Mouse (Mus musculus) left cerebral cortex, adult 11 months (tissue): ENCODE measurements at regions not wholly inside any gene's neighbourhood (a gene's known extent, or its start where the extent isn't known, plus 50 kb on each side); places are given as distances from the start of the nearest gene placed in this dataset.

Source experiments
- DNase-seq: peaks from one replicate; pipeline ENCODE4 v3.0.0; 2022; ENCODE audit warnings: low spot score

DNA sequence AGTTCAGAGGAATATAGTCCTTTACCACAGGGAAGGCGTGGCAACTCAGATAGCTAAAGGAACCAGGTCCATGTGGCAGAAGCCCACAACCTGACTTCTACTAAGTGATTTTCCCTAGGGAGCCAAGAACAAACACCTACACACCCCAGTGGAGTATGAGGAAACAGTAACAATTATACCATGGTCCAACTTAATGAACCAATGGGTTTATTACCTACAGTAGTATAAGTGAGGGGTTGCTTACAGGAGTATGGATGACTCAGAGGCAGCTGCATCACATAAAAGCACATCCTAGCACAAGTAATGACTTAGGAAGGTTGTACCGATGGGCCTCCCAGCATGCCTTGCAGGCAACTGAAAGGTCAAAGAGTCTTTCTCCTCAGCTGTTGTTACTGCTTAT is 98.7 kb upstream of the Cul1 start:
- DNase-seq, result no peak

- DNase-seq, result no peak
Measured at GRCm38 (mm10) chr6:47355500-47355899, 97.7 kb upstream of the Cul1 start.

DNA sequence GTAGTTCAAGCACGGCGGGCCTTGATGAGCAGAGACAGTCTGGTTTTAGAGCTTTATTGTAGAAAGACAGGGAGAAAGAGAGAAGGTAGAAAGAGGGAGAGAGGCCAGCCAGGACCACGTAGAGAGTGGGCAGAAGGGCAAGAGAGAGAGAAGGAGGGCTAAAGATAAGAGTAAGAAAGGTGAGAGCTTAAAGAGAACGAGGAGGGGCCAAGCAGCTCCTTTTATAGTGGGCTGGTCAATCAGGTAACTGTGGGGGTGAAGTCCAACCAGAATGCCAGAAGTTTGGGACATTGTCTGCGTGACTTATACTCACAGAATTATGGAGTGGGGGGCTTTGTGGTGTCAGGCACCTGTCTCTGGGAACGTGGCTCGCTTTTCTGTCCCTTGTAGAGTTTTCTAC is 96.7 kb upstream of the Cul1 start:
- no peak for DNase-seq

- peak; percentile 26 for DNase-seq
Measured at GRCm38 (mm10) chr6:47358686-47359085, 94.5 kb upstream of the Cul1 start.

DNA sequence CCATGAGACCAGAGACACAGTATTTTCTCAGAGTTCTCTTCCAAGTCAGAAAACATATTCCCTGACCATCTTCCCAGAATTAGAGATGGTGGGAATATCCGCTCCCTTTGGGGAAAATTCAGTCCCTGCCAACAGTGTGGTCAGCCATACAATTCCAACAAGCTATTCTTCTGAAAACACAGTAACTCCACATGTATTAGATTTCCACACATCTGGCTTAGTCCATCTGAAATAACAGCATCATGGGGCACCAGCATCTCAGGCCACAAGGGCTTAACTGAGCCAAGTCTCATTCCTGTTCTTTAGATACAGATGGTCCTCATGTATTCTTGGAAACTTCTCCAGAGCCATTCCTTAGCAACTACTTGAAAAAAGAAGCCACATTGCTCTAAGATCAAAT is 89.2 kb upstream of the Cul1 start:
- DNase-seq, result no peak

DNA sequence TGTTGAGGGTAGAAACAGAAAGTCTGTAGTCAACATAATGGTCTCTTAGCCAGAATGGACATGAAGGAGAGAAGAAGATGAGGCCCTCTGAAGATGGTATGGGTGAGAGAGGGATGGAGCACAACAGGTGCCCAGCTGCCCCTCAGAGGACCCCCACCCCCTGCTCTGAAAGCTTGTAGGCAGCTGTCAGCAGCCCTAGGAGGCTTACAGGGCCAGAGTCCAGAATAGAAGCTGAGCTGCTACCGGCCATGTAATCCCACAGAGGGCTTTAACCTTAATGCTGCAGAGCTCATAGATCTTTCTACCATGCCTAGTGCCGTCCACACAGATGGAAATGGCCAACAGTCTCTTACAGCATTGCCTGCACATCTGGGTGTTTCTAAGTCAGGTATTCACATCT is 88.6 kb upstream of the Cul1 start:
- DNase-seq, result no peak

GRCm38 (mm10) chr6:47365651-47366645 is 87.2 kb upstream of the Cul1 start:
- no peak for DNase-seq

- no peak for DNase-seq
Measured at GRCm38 (mm10) chr6:47367461-47367860, 85.7 kb upstream of the Cul1 start.

GRCm38 (mm10) chr6:47375705-47376104 is 77.5 kb upstream of the Cul1 start:
- DNase-seq, result no peak

DNA sequence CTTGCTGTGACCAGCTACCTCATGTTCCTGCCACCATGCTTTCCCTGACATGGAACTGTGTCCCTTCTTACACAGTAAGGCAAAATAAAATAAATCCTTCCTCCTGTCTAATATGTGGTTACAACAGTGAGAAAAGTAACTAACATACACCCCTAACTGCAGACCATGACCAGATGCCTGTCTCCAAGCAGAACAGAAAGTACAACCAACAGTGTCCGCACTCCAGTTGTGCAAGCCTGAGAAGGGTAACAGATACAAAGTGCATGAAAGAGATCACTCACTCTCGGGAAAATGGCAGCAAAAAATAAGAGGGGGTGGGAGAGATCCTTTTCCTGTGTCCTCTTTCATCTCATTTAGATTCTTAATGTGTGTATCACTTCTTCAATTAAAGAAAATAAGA is 71.7 kb upstream of the Cul1 start:
- no peak for DNase-seq

GRCm38 (mm10) chr6:47386550-47386949 is 66.6 kb upstream of the Cul1 start:
- no peak for DNase-seq

DNA sequence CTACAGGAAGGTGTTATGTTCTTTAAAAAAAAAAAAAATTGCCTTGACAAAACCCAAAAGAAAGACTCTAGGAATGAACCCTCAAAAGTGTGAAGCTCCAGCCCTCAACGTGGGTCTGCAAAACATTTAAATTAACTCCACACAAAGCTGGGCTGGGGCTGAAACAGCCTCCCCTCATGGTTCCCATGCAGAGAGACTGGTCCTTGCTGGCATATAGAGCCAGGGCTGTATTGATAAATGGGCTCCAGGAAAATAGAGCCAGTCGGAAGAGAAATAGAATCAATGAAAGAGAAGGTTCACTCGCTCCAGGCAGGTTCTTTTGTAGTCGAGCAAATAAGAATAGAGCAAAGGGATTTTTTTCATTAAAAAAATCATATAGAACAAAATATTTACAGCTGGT is 63.3 kb upstream of the Cul1 start:
- DNase-seq, result no peak

- DNase-seq, result peak; percentile 49
Measured at GRCm38 (mm10) chr6:47390436-47391002, 62.7 kb upstream of the Cul1 start.

DNA sequence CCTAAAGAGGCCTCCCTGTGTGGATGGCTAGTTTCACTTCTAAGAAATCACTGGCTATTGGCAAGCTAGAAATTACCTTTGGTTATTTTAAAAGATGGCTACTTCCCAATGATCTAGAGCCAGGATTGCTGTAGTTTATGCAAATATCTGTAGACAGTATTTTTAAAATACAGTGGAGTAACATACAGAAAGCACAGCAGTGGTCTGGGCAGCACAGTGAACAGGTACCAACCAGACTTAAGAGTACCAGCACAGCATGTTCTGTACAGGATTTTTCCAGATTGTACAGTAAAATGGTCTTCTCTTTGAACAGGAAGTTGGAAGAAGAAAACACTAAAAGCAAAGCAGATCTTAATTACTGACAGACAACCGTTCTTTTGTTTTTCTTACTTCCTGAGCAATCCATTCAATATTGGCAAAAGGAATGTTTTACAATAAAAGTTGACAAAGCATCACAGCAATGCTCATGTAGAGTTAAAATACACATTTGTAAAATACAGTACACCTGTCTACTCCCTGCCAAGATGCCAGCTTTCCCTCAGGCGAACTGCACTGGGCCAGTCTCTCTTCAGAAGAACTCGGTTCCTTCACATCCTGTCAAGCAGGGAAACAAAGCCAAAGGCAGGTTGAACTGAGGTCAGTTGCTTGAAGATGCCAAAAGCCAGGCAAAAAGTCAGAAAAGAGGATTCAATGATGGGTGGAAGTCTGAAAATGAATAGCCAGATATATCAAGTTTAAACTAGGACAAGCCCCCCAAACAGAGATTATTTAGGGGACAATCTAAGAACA is 62.0 kb upstream of the Cul1 start:
- DNase-seq, result no peak

DNA sequence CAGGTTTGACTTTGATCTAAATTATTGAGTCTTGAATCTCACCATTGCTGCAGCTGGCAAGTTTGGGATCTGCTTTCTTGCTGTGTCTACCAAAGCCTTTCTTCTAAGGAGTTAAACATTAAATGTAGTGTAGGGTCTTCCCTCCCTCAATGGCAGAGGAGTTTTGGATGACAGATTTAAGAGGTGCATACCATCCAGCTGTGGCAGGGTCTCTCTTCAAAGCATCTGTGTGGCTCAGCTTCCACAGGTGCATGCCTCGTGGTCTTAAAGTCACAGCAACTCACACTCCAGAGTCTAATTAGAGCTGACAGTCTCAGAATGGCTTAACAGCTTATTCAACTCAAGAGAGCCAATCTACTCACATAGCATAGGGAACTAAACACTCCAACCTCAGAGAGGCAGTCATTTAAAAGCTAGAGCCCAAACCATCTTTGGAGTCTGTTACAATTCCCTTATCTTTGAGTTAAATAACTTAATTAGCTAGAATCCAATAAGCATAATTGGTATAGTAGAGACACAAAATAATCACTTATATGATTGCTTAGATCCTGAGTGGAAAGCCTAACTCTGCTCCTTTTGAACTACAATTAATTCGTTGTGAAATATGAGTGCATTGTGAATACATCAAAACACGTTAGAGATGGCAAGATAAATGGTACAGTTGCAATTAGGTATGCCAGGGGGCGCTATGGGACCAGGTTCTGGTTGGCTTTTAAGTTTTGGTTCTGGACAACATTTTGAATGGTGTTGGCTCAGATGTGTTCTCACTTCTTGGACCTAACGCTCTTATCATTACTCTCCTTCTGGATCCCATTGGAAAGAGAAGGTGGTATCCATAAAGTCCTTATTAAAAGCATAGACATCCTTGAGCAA is 57.5 kb upstream of the Cul1 start:
- DNase-seq, result no peak
